Mouse (Mus musculus): ENCODE measurements around the gene Pafah1b1.

Gene Pafah1b1

DNA sequence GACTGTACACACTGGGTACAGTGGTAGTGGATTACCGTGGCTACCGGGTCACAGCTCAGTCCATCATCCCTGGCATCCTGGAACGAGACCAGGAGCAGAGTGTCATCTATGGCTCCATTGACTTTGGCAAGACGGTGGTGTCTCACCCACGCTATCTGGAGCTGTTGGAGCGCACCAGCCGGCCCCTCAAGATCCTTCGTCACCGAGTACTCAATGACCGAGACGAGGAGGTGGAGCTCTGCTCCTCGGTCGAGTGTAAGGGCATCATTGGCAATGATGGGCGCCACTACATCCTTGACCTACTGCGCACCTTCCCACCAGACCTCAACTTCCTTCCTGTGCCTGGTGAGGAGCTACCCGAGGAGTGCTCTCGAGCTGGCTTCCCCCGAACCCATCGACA, 62.8 kb downstream of the Pafah1b1 start:
- DNase-seq (ENCODE audit: low spot score): no peak

DNA sequence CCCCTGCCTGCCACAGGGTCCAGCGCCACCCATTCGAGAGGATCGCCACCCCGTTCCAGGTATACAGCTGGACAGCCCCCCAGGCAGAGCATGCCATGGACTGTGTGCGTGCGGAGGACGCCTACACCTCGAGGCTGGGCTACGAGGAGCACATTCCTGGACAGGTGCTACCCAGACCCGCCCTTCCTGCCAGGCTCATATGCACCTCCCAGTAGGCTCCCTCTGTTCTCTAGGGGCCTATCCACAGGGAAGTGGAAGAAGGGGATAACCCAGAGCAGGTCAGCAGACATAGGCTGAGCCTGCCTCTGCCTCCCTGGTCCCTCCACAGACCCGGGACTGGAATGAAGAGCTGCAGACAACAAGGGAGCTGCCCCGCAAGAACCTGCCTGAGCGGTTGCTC, 64.1 kb downstream of the Pafah1b1 start:
- DNase-seq (ENCODE audit: low spot score): no peak

DNA sequence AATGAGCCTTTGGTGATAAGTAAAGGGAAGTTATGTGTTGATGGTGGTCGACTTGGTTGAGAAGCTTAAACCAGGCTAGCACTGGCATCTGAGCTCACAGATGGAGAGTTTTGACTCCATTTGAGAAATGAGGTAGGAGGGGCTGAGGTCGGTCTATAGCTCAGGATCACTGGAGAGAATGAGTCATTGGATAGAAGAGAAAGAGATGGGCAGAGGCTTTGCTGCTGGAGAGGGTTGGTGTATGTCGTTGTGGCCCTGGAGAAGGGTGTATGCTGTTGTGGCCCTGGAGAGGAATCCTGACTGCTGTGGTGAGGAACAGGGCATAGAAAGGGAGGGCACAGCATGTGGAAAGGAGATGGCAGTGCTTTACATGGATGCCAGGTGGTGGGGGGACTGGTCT, 68.5 kb downstream of the Pafah1b1 start:
- DNase-seq (ENCODE audit: low spot score): no peak

DNA sequence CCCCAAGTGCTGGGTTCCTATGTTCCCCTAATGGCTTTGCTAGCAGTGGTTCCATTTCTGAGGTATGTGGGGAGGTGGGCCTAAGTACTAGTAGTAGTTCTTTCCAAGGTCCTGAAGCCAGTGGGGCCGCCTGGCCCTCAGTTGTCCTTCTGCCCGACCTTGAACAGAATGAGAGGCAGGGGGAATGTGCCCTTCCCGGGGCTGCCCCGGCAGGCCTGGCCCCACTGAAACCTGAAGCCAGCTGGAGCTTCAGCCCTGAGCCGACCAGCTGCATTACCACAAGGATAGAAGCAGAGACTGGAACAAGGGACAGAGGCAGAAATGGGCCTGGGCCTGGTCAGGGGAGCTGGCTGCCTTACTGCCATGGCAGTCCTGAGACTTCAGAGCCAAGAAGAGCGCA, 71.1 kb downstream of the Pafah1b1 start:
- DNase-seq (ENCODE audit: low spot score): no peak

DNA sequence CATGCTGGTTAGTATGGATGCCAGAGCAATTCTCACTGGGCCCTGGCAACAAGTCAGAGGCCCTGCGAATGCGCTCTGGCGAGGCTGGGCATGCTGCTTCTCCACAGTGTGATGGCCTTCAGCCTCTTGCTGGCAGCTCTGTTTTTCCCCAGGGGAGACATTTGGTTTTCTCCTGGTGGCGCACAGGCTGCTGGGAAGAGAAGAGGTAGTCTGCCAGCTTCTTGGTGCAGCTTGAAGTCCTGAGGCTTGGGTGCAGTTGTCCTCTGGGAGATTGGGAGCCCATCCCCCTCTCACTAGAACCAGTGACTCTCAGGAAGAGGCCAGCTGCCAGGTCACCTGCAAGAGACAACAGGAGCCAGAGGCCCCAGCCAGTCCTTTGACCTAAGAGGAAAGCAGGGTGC, 71.7 kb downstream of the Pafah1b1 start:
- DNase-seq (ENCODE audit: low spot score): no peak

DNA sequence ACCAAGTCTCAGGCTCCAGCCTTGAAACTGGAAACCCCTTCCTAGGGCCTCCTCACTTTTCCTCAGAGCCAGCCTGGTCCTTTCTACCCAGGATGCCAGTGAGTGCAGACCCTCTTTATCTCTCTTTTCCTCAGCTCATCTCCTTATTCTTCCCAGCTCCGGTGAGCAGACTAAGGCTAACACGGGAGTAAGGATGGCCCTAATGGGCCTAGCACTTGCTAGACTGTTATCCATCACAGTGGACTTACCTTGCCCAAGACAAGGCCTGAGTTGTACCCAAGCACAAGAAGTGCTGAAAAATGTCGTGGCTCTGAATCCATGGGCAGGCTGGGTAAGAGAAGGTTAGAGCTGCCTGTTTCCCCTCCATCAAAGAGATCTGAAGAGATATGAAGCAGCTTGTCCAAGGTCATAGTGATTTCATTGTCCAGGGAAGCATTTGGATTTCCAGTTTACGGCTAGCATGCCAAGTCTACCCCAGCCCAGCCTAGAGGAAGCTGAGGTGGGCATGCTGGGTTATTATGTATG, 73.8 kb downstream of the Pafah1b1 start:
- no peak for DNase-seq (ENCODE audit: low spot score)

DNA sequence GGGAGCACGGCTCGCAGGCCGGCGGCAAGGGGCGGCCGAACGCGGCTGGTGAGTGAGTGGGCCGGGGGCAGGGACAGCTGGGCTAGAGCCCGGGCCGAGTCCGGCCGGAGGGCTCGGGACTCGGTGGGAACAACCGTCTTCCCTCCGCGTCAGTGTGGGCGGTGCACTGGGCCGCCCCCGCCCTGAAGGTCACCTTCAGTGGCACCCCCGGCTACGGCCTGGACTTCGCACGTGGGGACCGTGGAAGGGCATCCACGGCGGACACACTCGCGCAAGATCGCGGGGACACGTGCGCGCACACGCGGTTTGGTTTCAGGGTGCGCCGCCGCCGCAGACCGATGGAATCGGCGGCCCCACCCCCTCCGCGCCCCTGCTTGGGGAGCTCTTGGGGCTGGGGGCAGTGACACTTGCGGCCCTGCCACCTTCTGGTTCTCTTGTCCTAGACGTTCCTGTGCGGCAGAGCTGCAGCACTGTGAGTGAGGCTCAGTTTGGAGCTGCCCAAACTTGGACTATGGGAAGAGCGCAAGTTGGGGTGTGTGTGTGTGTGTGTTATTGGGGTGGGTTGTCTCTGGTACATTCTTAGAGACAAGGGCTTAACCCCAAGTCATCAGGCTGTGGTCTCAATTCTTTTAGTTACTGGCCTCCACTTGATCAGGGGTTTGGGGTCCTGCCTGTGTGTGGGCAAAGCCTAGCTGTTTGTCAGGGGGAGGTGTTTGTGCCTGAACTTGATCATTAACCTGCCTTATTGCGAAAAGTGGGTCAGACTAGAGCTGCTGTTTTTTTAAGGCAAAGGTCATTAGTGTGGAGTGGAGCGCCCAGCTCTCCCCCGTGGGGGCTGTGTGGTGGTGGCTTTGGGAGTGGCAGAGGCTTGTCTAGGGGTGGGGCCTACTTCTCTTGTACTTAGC, 74.6 kb downstream of the Pafah1b1 start:
- DNase-seq (ENCODE audit: low spot score): no peak

DNA sequence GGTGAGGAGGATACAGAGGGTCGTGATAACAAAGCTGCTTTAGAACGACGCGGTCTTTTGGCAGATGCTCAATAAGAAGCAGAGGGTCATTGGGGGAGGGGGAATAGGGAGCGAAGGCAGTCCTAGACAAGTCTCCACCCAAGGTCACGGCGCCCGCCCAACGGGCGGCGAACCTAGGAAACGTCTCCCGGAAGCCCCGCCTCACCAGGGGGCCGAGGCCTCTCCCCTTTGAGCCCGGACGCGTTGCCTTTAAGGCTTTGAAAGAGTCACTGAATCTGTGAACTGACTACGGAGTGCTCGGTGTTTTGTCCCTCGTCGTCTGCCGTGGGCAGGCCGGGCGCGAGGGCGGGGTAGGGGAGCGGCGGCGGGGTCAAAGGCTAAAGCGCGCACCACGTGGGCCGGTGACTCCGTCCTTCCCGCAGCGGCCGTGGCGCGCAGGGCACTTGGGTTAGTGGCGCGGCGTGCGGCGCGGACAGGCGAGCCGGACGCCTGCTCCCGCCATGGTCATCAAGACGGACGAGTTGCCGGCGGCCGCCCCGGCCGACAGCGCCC, 75.3 kb downstream of the Pafah1b1 start, which contains the start of gene Cluh:
Cluh (plus strand) TSS at position 401 of the 552 bp plus-strand sequence.
- peak; percentile 93 for DNase-seq (ENCODE audit: low spot score)

DNA sequence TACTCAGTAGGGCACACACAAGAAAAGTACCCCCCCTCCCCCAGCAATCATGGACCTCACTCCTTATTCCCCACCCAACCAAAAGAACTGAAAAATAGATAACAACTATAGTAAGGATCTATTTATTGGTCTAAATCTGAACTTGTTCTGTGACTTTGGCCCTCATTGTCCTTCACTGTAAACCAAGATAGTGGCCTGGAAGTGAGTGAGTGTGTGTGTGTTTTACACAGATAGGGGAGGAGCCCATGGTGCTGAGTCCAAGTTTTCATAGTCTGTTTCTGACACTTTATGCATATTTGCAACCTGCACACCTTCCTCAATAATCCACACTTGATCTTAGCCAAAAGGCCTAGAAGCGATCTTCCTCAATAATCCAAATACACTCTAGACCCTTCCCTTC, 75.8 kb downstream of the Pafah1b1 start:
- DNase-seq (ENCODE audit: low spot score): no peak

DNA sequence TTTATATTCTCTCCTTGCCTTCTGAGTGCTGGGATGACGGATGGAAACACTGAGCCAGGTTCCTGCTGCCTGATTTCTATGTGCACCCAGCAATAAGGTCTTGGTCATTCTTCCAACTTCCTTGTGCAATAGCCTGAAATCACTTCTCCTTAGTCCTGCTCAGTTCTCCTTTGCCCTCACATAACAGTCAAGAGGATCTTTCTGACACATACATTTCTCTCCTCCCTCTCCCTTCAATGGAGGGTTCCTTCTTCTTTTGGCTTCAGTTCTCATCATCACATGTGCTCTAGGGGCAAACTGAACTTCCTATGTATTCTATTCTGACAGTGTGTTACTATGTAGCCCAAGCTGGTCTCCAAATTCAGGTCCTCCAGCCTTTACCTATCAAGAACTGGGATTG, 76.5 kb downstream of the Pafah1b1 start:
- no peak for DNase-seq (ENCODE audit: low spot score)

DNA sequence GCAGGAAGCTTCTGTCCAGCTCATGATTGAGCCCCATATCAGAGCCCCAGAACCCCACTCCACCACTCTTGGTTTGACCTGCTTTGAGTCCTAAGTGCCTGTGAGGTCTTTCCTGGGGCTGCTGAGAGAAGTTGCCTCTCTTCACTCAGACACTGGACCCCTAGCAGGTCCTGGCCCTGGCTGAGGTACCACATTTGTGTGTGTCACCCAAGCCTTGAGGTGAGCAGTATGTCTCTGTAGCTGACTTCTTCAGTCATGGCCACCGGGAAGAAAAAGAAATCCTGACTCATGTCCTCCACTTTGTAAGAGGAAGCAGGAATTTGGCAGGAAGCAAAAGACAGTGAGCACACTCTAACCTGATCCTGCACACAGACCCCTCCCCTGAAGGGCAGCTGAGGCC, 84.8 kb downstream of the Pafah1b1 start:
- DNase-seq (ENCODE audit: low spot score): no peak

DNA sequence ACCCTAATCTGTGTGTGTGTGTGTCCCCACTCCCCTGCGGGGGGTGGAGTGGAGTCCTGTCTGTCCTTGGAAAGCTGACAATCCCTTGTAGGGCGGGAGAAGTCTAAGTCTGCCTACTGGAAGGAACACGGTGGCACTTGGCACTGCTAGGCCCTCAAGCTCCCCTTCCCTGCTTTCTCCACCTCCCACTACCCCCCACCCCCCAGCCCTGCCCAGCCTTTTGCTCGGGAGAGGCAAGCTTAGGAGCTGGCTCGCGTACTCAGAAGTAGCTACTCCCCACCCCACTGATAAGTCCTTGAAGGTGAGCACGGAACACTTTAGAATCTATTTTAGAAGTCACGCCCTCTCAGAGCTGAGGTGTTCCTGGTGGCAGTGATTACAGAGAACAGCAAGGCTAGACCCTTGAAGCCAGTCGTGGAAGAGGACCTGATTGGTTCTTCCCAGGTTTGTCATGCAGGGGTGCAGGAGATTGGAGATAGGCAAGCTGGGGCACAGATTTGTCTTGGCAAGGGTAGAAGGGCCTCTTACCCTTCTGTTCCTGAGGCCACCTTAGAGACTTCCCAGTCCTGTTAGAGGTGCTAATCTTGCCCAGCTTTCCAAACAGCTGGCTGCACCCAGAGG, 85.6 kb downstream of the Pafah1b1 start:
- no peak for DNase-seq (ENCODE audit: low spot score)

DNA sequence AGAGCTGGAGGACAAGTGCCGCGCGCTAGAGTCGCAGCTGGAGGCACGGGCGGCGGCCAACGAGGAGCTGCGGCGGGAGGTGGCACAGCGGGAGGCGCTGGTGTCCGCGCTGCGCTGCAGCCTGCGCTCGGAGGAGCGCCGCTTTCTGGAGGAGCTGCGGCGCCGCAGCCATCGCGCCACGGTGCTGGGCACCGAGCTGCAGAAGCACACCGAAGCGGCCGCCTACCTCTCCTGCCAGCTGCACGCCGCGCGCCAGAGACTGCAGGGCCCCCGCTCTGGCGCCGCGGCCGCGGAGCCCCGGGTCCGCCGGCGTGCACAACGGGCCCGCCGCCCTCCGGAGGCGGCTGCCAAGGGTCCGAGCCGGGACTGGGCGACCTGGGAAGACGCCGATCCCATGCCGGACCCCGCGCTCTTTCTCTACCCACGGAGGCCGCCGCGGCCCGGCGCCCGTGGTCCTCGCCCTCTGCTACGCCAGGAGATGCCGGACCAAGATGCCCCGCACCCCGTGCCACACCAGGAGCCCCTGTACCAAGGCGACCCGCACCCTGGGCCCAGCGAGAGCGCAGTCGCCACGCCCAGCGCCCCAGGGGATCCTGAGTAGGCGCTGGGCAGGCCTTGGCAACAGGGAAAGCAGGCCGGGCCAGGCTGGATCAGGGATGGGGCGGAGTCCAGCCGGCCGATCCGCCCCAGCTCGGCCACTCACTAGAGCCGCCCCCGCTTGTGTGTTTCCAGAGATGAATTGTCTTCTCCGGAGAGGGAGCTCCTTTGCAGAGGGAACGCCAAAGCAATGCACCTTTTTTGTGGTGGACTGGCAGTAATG, 86.3 kb downstream of the Pafah1b1 start:
- peak; percentile 36 for DNase-seq (ENCODE audit: low spot score)

DNA sequence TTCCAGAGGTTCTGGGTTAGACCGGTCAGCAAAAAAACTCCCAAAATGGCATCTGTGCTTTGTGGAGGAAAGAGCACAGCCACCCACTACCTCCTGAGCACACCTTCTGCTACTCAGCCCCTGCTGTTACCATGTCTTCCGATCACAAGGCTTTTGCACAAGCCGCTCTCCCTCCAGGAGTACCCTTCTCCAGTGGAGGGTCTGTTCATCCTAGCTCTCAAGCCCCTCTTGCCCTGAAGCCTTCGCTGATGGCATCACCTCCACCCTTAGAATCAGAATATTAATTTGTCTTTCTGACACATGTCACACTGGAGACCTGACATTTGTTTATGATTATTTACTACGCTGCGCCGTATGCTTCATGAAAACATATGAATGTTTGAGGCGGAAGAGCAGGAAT, 87.0 kb downstream of the Pafah1b1 start:
- no peak for DNase-seq (ENCODE audit: low spot score)

DNA sequence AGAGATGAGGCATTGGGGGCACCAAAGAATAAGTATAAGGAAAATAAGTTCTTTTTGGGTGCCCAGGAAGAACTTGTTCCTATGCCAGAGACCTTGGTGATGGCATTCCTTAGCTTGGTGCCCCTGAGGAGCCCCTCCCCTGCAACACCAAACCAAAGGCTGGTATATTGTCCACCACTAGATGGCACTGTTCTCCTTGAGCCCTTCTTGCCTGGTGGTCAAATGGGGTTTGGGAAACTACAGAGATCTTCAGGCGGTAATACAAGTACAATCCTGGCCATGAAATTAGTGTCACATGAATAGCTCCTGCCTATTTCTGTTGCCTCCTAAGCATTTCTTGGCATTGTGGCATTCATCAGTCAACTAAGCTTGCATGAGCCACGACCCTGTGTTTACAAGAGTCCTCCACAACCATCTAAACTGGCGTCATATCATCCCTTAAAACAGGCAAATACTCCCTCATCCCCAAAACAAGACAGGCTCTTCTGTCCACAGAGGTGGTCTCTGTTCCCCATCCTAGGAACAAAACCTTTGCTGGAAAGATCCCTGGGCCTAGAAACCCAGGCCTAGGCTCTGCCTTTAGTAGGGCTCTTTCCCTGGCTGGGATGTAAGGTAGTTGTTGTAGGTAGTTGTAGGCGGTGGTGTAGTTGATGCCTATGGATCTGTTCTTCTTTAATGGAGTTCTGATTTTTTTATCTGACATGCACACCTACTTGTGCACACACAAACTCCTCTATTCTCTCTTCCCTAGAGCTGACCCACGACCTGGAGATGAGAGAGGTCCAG, 89.8 kb downstream of the Pafah1b1 start:
- DNase-seq (ENCODE audit: low spot score): no peak

DNA sequence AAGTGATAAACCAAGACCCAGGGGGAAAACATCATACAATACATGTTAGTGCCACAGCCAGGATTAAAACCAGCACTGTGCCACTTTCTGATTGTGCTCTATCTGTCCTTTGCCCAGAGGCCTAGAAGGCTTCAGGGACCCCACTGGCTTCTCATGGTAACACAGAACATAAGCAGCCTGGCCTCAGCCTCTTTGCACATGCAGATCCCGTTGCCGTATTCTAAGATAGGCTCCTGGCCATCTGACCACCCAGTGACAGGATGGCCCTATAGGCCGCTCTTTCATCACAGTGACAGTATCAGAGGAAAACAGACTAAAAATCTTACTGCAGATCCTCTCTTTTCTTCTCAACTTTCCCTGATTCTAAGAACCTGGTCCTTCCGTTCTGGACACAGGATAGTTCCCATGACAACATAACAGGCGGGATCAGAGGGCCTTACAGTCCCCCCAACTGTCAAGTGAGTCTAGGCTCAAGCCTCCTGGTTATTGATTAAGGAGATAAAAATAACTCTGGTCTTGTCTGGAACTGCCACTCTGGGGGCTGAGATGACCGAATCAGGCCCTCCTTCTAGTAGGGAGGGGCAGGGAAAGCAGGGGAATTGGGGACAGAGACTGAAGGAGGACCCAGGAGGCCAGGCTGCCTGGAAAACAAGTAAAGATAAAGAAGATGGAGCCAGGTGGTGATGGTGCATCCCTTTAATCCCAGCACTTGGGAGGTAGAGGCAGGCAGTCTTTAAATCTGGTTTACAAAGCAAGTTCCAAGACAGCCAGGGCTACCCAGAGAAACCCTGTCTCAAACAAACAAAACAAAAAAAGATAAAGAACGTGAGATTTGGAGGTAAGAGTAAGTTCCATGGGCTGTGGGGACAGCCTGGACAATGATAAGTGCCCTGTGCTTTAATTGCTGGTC, 92.3 kb downstream of the Pafah1b1 start:
- DNase-seq (ENCODE audit: low spot score): no peak

DNA sequence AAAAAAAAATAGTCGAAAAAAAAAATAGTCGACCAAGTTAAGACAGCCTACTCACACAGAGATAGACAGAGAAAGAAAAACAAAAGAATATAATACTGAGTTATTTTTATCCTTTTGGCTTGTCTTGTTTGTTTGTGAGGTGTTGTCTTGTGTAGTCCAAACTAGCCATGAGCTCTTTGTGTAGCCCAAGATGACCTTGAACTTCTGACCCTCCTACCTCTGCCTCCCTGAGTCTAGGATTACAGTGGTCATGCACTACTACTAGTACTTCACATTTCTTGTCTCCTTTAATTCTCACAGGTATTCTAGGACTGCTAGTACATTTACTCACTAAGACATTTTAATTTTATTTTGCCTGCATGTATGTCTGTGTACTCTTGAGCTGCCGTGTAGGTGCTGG, 97.0 kb downstream of the Pafah1b1 start:
- DNase-seq (ENCODE audit: low spot score): no peak

DNA sequence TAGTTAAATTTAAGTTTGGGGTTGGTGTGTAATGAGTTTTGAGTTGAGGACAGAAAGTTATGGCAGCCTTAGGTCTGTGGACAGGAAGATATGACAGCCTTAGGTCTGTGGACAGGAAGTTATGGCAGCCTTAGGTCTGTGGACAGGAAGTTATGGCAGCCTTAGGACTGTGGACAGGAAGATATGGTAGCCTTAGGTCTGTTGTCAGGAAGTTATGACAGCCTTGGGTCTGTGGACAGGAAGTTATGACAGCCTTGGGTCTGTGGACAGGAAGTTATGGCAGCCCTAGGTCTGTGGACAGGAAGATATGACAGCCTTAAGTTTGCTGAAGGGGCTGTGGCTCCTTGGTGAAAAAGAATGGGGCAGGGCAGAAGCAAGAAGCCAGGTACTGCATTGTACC, 99.1 kb downstream of the Pafah1b1 start:
- no peak for DNase-seq (ENCODE audit: low spot score)

All from urinary bladder, postnatal 10 days (tissue).